Mouse (Mus musculus) myocyte (in vitro differentiated cells): ENCODE results near the gene Bend6. TPM values are rescaled to one million over a fixed set of nuclear protein-coding genes. Genes with fewer than 3 reads are reported as not detected.
"Not testable (repeated sequence)": the region's sequence is repeated elsewhere in the genome, so short reads cannot be mapped to it uniquely, and the experiment has no call there.

Experiments used
- H3K27me3 ChIP-seq: one replicate; pipeline ENCODE4 v1.6.1; 2011; ENCODE audit not compliant: control insufficient read depth, insufficient read depth, insufficient read length
- H3K36me3 ChIP-seq: one replicate; pipeline ENCODE4 v1.6.1; 2011; ENCODE audit not compliant: control insufficient read depth, insufficient read depth
- H3K4me2 ChIP-seq: one replicate; pipeline ENCODE4 v1.6.1; 2011; ENCODE audit warnings: low read depth, control low read depth
- H3K4me3 ChIP-seq: one replicate; pipeline ENCODE4 v1.5.1; 2011; ENCODE audit warnings: mild to moderate bottlenecking, control low read depth, moderate library complexity
- H3K79me2 ChIP-seq: one replicate; pipeline ENCODE4 v1.6.1; 2011; ENCODE audit not compliant: control insufficient read depth, insufficient read depth
- H3ac ChIP-seq: one replicate; pipeline ENCODE4 v1.6.1; 2011; ENCODE audit not compliant: control insufficient read depth, insufficient read length
- CEBPB ChIP-seq: IDR thresholded peaks from 2 replicates; pipeline ENCODE4 v1.6.1; 2011; ENCODE audit warnings: mild to moderate bottlenecking, moderate library complexity; ENCODE audit not compliant: poor library complexity, insufficient read depth, severe bottlenecking
- E2F4 ChIP-seq: IDR thresholded peaks from one replicate; pipeline ENCODE4 v1.6.1; 2011; ENCODE audit warnings: mild to moderate bottlenecking, control low read depth, moderate library complexity; ENCODE audit not compliant: insufficient read depth
- MAX ChIP-seq: IDR thresholded peaks from one replicate; pipeline ENCODE4 v1.6.1; 2011; ENCODE audit warnings: low read depth, mild to moderate bottlenecking, control low read depth
- MYOD1 ChIP-seq, 3 experiments: IDR thresholded peaks; one replicate each; pipeline ENCODE4 v1.6.1; 2011; ENCODE audit warnings: control low read depth in 2 of 3, low read depth in 2 of 3, mild to moderate bottlenecking in 2 of 3, moderate library complexity in 1 of 3; ENCODE audit not compliant: insufficient read length in 2 of 3, control insufficient read depth in 1 of 3
- MYOG ChIP-seq, 3 experiments: IDR thresholded peaks; one replicate each; pipeline ENCODE4 v1.6.1; 2011; ENCODE audit warnings: control low read depth in 2 of 3, low read depth in 2 of 3, mild to moderate bottlenecking in 2 of 3; ENCODE audit not compliant: insufficient read length in 2 of 3, control insufficient read depth in 1 of 3, insufficient read depth in 1 of 3
- POLR2A ChIP-seq: IDR thresholded peaks from one replicate; pipeline ENCODE4 v1.6.1; 2011; ENCODE audit warnings: low read depth, mild to moderate bottlenecking, control low read depth, moderate library complexity; ENCODE audit not compliant: insufficient read length
- POLR2AphosphoS2 ChIP-seq: IDR thresholded peaks from one replicate; pipeline ENCODE4 v1.6.1; 2011; ENCODE audit warnings: low read depth, control low read depth; ENCODE audit not compliant: insufficient read length
- REST ChIP-seq: IDR thresholded peaks from one replicate; pipeline ENCODE4 v1.6.1; 2011; ENCODE audit warnings: mild to moderate bottlenecking, control low read depth, moderate library complexity; ENCODE audit not compliant: insufficient read depth, insufficient read length
- SRF ChIP-seq: IDR thresholded peaks from one replicate; pipeline ENCODE4 v1.6.1; 2011; ENCODE audit warnings: low read depth; ENCODE audit not compliant: control insufficient read depth, insufficient read length
- TCF12 ChIP-seq: IDR thresholded peaks from one replicate; pipeline ENCODE4 v1.6.1; 2011; ENCODE audit warnings: mild to moderate bottlenecking, control low read depth; ENCODE audit not compliant: poor library complexity, insufficient read depth, severe bottlenecking
- TCF3 ChIP-seq: IDR thresholded peaks from one replicate; pipeline ENCODE4 v1.6.1; 2011; ENCODE audit warnings: low read depth, control low read depth; ENCODE audit not compliant: insufficient read length
- USF1 ChIP-seq: IDR thresholded peaks from one replicate; pipeline ENCODE4 v1.6.1; 2011; ENCODE audit warnings: low read depth, mild to moderate bottlenecking, control low read depth, moderate library complexity
- polyA plus RNA-seq: library from polyadenylated mRNA; unstranded; fragments of >200 nt; fragmentation: generic; extraction: Trizol; gene quantifications from one replicate; pipeline ENCODE4 v1.2.1, GENCODE M21; 2012; ENCODE audit warnings: missing spikeins

Gene Bend6
- polyA plus RNA-seq, 1 experiment: 3.8 TPM

DNA sequence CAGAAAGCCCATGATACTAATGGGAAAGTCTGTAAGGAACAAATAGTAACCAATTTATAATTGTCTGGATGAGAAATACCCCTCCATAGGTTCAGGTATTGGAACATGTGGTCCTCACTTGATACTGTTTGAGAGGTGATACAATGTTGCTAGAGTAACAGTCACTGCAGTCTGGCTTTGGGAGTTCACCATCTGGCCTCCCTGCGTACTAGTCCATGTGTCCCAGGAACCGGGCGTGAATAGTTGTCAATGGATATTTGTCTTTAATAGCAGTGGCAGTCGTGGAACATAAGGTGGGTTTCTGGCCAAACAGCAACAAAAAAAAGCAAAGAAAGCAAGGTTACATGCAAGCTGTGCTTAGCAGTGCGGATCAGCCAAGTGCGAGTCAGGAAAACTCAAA lies 63.8 kb downstream of the Bend6 start:
- H3K4me3 ChIP-seq: no peak overlapping the region
- H3ac ChIP-seq: no peak overlapping the region
- TF ChIP-seq POLR2AphosphoS2 (no peak), MYOG (IDR thresholded peaks at IDR 0.05; ENCODE audit: control insufficient read depth in 1 of 3, insufficient read depth in 1 of 3, insufficient read length in 2 of 3, low read depth in 2 of 3) (no peak), MAX (no peak), MYOD1 (IDR thresholded peaks at IDR 0.05; ENCODE audit: control insufficient read depth in 1 of 3, insufficient read length in 2 of 3, low read depth in 2 of 3) (no peak)
- no peaks in the 10 kb centered on the region for H3K36me3 ChIP-seq
- no peak overlapping the region for H3K4me2 ChIP-seq
- no peaks in the 10 kb centered on the region for H3K27me3 ChIP-seq
- no peaks in the 10 kb centered on the region for H3K79me2 ChIP-seq

DNA sequence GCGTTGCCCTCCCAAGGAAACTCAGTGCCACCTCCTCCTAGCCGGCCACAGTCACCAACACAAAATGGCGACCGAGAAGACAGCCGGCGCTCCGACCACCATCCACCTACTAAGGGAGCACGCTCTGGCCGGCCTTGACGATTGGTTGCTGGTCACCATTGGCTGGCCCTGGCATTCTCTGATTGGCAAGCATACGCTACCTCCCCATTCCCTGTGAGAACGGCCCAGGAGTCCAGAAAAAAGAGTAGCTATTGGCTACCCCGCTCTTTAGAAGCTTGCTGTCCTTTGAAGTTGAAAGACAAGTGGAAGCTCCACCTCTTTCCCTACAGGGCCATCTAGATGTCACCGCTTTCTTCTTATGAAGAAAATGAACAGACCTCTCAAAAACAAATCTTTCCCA lies 68.7 kb downstream of the Bend6 start:
- not testable (repeated sequence) for H3K36me3 ChIP-seq, H3ac ChIP-seq, H3K27me3 ChIP-seq, H3K79me2 ChIP-seq, H3K4me3 ChIP-seq, H3K4me2 ChIP-seq

DNA sequence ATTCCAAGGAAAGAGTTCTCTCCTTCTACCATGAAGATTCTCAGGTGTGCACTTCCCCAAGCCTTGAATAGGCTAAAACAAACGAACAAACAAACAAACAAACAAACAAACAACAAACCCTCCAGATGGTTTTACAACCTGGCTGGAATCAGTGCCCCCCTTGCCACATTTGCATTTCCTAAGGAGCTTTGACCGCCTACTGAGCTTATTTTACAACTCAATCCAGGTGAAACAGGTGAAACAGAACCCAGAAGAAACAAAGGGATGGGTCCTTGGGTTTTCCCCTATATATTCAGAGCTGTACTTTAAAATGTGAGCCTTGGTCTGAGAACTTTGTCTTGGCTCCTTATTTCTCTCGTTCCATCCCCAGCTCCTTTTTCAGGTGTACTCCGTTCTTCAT lies 77.0 kb downstream of the Bend6 start:
- Histone ChIP-seq H3K4me3 (no peak overlapping the region), H3ac (no peak overlapping the region), H3K4me2 (no peak overlapping the region), H3K36me3 (no peaks in the 10 kb centered on the region), H3K27me3 (no peaks in the 10 kb centered on the region), H3K79me2 (no peaks in the 10 kb centered on the region)
- TF ChIP-seq POLR2AphosphoS2 (no peak), MYOD1 (IDR thresholded peaks at IDR 0.05; ENCODE audit: control insufficient read depth in 1 of 3, insufficient read length in 2 of 3, low read depth in 2 of 3) (no peak), POLR2A (no peak), TCF3 (no peak), REST (no peak), USF1 (no peak), E2F4 (no peak), MAX (no peak), TCF12 (no peak), MYOG (IDR thresholded peaks at IDR 0.05; ENCODE audit: control insufficient read depth in 1 of 3, insufficient read depth in 1 of 3, insufficient read length in 2 of 3, low read depth in 2 of 3) (no peak), CEBPB (no peak), SRF (no peak)

DNA sequence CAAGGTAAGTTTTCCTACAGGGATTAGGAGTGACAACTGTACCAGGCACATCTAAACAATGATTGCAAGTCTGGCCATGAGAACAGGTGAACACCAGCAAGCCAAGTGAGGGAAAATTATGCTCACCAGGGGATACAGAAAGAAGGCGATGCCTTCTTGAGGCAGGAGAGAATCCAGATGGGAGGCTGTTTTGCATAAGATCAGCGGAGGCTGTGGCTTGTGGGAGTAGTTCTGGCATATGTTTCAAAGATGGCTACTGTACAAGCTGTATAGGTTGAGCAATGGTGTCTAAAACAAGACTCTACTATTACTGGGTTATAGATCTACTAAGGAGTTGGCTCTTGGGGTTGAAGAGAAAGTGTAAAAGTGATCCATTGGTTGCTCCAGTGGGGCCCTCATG lies 89.7 kb downstream of the Bend6 start:
- TF ChIP-seq TCF12: no peak
- no peak for TF ChIP-seq E2F4
- Histone ChIP-seq H3ac (no peak overlapping the region), H3K4me2 (no peak overlapping the region), H3K4me3 (no peak overlapping the region), H3K27me3 (no peaks in the 10 kb centered on the region), H3K36me3 (no peaks in the 10 kb centered on the region), H3K79me2 (peaks cover 10% of the 10 kb centered on the region)

DNA sequence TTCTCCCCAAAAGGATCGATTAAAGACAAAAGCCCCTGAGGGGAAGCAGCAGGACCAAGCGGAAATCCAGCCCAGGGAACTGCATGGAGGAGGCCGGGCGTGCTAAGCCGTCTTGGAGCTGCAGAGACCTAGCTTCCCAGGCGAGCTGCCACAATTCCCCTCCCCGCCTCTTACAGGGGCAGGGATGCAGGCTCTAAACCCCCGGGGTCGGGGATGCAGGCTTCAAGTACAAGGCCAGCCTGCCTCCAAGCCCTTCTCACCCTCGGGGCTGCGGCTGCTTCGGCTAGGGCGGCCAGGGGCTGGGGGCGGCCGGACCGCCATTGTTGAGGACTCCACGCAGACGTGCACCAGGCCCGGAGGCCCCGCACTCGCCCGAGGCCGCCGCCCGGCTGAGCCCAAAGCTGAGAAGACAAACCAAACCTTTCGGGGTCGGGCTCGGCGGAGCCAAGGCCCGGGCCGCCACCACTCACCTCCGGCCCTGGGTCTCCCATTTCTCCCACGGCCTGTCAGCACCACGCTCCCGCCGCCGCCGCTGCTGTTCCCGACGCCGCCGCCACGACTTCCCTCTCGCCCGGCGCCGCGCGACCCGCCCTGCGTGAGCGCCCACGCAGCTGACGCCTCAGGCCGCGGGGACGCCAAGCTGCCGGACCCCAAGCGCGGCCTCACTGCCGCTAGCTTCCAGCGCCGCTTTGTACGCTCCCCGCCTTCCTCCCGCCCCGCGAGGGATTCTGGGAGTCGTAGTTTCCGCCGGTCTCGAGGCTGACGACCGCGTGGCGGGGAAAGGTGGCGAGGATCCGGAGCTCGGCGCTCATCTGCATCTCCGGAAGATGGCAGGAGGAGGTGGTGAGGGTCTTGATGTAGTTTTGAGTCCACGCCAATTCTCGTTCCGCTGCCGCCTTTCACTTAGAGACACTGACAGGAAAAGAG lies 93.5 kb downstream of the Bend6 start, which contains the start of gene Zfp451:
TSS of gene Zfp451 (minus strand) at position 728 of the 927 bp plus-strand sequence.
- Histone ChIP-seq H3K27me3 (no peaks in the 10 kb centered on the region), H3K4me3 (peak within 1 kb of the TSS; percentile 61), H3K79me2 (peaks cover 48% of the 10 kb centered on the region), H3ac (peak within 1 kb of the TSS; percentile 55), H3K36me3 (peaks cover 20% of the 10 kb centered on the region), H3K4me2 (peak within 1 kb of the TSS; percentile 88)
- no peak for TF ChIP-seq USF1
- peak; percentile 87 for TF ChIP-seq MAX
- TF ChIP-seq CEBPB: no peak
- TF ChIP-seq POLR2AphosphoS2: peak; percentile 89
- no peak for TF ChIP-seq REST
- peak; percentile 32 for TF ChIP-seq E2F4
- peak; percentile 96 for TF ChIP-seq POLR2A
- TF ChIP-seq TCF3: no peak
- TF ChIP-seq SRF: no peak
- TF ChIP-seq MYOD1 (IDR thresholded peaks at IDR 0.05; ENCODE audit: control insufficient read depth in 1 of 3, insufficient read length in 2 of 3, low read depth in 2 of 3): peak in 2 of 3 experiments; percentile 42 to 49
- TF ChIP-seq TCF12: no peak
- TF ChIP-seq MYOG (IDR thresholded peaks at IDR 0.05; ENCODE audit: control insufficient read depth in 1 of 3, insufficient read depth in 1 of 3, insufficient read length in 2 of 3, low read depth in 2 of 3): peak in 2 of 3 experiments; percentile 73 to 81
